Mouse (Mus musculus): Measurements from ENCODE around the gene Pm20d1.

DNA sequence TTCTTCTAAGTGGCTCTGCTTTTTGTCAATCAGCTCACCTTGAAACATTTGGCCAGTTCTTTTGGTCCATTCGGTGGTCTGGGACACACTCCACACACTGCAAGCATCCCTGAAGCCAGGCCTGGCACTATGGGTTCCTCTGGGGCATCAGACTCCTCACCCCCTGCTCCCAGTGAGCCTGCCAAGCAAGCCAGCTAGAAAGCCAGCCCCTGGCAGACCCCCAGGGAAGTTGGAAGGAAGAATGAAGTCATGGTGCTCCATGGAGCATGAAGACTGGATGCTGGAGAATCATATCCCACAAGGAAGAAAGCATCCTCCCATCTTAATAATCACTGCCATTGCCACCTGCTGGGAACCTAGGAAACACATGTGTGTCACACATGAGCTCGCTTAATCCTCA is 48.5 kb upstream of the Pm20d1 start:
- TF ChIP-seq POLR2A (IDR thresholded peaks at IDR 0.05; ENCODE audit: extremely low read depth, insufficient read depth, low read length) (no peak), CTCF (IDR thresholded peaks at IDR 0.05; ENCODE audit: extremely low read depth, insufficient read depth, low read length) (no peak)

All from cortical plate, adult 2 months (tissue).